ENCODE assay signal across 8 mouse cellular contexts in the genomic region with DNA sequence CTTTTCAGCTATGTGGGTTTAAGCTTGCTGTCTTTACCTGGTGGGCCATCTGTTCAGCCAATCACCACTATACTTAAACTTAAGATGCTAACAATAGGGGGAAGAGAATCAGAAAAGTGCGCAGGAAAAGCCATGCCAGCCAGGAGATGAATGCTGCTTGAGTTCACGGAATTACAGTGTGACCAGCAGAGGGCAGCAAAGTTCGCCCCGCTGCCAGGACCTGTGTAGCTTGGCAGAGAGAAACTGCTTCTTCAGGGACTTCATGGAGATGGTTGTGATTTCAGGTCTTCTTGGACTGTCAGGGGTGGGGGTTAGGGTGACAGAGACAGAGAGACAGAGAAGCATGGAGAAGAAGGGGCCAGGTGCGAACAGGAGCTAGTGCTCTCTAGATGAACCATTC.
DNase-seq lines count a peak whose midpoint lies in the region; ATAC-seq lines count a peak whose summit lies in the region.

No protein-coding gene starts in this region.

- no peaks in the 10 kb centered on the region for H3K36me3 ChIP-seq in midbrain, embryonic 10.5 days

- H3K9me3 ChIP-seq in midbrain, embryonic 10.5 days (replicated peaks): no peaks in the 10 kb centered on the region

- H3K27me3 ChIP-seq in midbrain, embryonic 10.5 days (ENCODE audit: low read depth, poor library complexity, severe bottlenecking): peaks cover 84% of the 10 kb centered on the region

- H3K27ac ChIP-seq in midbrain, embryonic 10.5 days (replicated peaks): no peak overlapping the region

- H3K4me3 ChIP-seq in midbrain, embryonic 10.5 days: no peak overlapping the region

- 8% methylated on average over 5 of the region's 5 CpGs for WGBS in midbrain, embryonic 10.5 days

- H3K4me1 ChIP-seq in midbrain, embryonic 10.5 days: no peaks in the 10 kb centered on the region

- peak; percentile 86 for DNase-seq in ZHBTc4 (ENCODE audit: low read depth, low spot score)
- peak; percentile 88 to 90 for DNase-seq in cerebellum, postnatal 10 days
- DNase-seq in gastrocnemius, adult 18-20 months (ENCODE audit: low spot score): peak; percentile 44
- DNase-seq in induced T-regulatory cell, adult 2 months (ENCODE audit: low read depth): peak; percentile 73
- DNase-seq in left cerebral cortex, adult 18-20 months (ENCODE audit: low spot score in 2 of 2): peak; percentile 83 to 88
- DNase-seq in midbrain, embryonic 10.5 days (ENCODE audit: low spot score): peak; percentile 74
- DNase-seq in skeletal muscle tissue, adult 2 months (ENCODE audit: low read depth, low spot score): peak; percentile 28

- no peak; the same call in 1 of the 2 replicates for ATAC-seq in erythroblast, adult 5-6 weeks (replicated peaks; ENCODE audit: low FRiP score, poor library complexity, severe bottlenecking)

Comparison
In these comparisons a context has a peak if more than half of its experiments do, and no peak if none do; other contexts are left out.
1. DNase-seq: peak in every context shown above with its lines; median percentile 89 in cerebellum, postnatal 10 days; 86 in ZHBTc4; 86 in left cerebral cortex, adult 18-20 months; 74 in midbrain, embryonic 10.5 days; 73 in induced T-regulatory cell, adult 2 months; 44 in gastrocnemius, adult 18-20 months; 28 in skeletal muscle tissue, adult 2 months.